Mouse (Mus musculus): ENCODE data around the gene Heyl. TPM values are rescaled to one million over a fixed set of nuclear protein-coding genes. Genes with fewer than 3 reads are reported as not detected.

Heyl gene
- total and polyA plus RNA-seq, 2 experiments from 2014 or later = 9.0 to 12.3 TPM

DNA sequence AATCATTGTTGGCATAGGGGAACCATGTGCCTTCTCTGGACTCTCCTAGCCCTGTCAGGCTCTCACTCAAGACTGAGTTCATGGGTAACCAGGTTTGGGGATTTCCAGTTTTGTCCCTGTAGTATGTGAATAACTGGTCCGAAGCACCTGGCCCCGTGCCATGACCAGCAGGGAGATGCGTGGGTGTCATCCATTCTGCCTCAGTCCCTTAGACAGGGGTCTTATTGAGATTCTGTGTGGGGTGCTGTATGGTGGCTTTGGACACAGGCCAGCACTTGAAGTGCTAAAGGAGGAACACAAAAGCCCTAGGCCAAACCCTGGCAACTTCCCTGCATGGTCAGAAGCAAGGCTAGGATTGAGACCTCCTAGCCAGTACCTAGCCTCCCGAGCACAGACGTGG is 18.9 kb downstream of the Heyl start:
- ATAC-seq (ENCODE audit: insufficient read depth, low read depth) (no peak), DNase-seq (ENCODE audit: low spot score) (no peak)
- Histone ChIP-seq H3K4me1 (ENCODE audit: control insufficient read depth, insufficient read depth) (peaks cover 25% of the 10 kb centered on the region), H3K4me2 (ENCODE audit: low read depth, low read length) (no peak overlapping the region), H3K9ac (replicated peaks; ENCODE audit: low read depth, low read length) (no peak overlapping the region), H3K36me3 (replicated peaks; ENCODE audit: control insufficient read depth, insufficient read depth, low read length) (no peaks in the 10 kb centered on the region), H3K27me3 (ENCODE audit: control insufficient read depth, insufficient read depth, low read length) (no peaks in the 10 kb centered on the region), H3K27ac (ENCODE audit: low read depth) (no peak overlapping the region), H3K9me3 (replicated peaks; ENCODE audit: control insufficient read depth, low read length) (no peaks in the 10 kb centered on the region), H3K4me3 (ENCODE audit: low read depth, low read length) (no peak overlapping the region)
- no peak for TF ChIP-seq CTCF (IDR thresholded peaks at IDR 0.05; ENCODE audit: low read depth)
- no peak for TF ChIP-seq EP300 (IDR thresholded peaks at IDR 0.05; ENCODE audit: low read depth)
- 50% methylated on average over 5 of the region's 5 CpGs for WGBS

DNA sequence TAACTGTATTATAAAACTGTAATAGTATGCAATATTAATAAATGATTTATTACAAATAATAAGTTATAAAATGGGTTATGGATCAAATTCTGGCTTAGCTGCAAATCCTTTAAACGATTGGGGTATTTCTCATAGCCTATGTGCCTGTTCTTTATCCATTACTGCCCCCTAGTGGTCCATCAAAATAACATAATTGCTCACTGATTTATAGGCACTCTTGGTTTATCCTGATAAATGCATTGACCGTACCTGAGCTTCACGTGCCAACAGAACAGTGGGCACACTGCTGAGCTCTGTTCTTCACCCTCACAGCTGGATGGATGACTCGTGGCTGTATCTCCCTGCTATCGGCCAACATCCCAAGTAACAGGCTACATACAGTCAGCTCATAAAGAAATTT is 21.3 kb downstream of the Heyl start:
- Histone ChIP-seq H3K27ac (ENCODE audit: low read depth) (no peak overlapping the region), H3K4me2 (ENCODE audit: low read depth, low read length) (no peak overlapping the region), H3K4me3 (ENCODE audit: low read depth, low read length) (no peak overlapping the region), H3K4me1 (ENCODE audit: control insufficient read depth, insufficient read depth) (peaks cover 5% of the 10 kb centered on the region; the same call in 1 of the 2 replicates), H3K9me3 (replicated peaks; ENCODE audit: control insufficient read depth, low read length) (no peaks in the 10 kb centered on the region), H3K36me3 (replicated peaks; ENCODE audit: control insufficient read depth, insufficient read depth, low read length) (no peaks in the 10 kb centered on the region), H3K27me3 (ENCODE audit: control insufficient read depth, insufficient read depth, low read length) (no peaks in the 10 kb centered on the region), H3K9ac (replicated peaks; ENCODE audit: low read depth, low read length) (no peak overlapping the region)
- ATAC-seq (ENCODE audit: insufficient read depth, low read depth) (no peak), DNase-seq (ENCODE audit: low spot score) (peak; percentile 76)
- 12% methylated on average over 5 of the region's 5 CpGs for WGBS
- TF ChIP-seq EP300 (IDR thresholded peaks at IDR 0.05; ENCODE audit: low read depth) (no peak), CTCF (IDR thresholded peaks at IDR 0.05; ENCODE audit: low read depth) (peak; percentile 80)

DNA sequence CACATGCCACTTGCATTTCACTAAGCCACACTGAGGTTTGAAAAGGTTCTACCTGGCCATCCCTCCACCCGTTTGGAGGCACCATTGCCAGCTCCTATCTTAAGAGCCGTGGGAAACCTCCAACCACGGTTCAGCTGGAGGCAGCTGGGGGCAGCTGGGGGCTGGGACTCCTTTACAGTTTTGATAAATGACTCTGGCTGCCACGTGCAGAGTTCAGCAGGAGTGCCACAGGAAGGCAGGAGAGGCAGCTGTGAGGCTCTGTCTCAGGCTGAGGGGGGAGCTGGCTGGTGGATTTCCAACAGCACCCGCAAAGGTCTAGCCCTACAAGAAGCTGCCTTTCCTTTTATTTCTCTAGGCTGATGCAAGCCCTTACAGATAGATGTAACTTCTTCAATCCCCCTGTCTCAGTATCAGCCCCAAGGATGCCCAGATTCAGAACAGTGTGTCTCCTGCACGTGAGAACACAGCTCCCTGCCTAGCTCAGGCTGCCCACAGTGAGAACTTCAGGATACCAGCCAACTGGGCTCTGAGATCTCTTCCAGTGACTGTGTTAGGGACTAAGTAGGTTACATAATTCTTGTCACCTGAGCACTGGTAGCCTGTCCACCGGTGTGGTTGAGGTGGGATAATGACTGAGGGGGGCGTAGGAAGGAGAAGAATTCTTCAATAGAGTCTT is 26.9 kb downstream of the Heyl start:
- Histone ChIP-seq H3K36me3 (replicated peaks; ENCODE audit: control insufficient read depth, insufficient read depth, low read length) (no peaks in the 10 kb centered on the region), H3K4me1 (ENCODE audit: control insufficient read depth, insufficient read depth) (peaks cover 10% of the 10 kb centered on the region), H3K4me2 (ENCODE audit: low read depth, low read length) (no peak overlapping the region), H3K27ac (ENCODE audit: low read depth) (no peak overlapping the region), H3K9ac (replicated peaks; ENCODE audit: low read depth, low read length) (no peak overlapping the region), H3K9me3 (replicated peaks; ENCODE audit: control insufficient read depth, low read length) (no peaks in the 10 kb centered on the region), H3K27me3 (ENCODE audit: control insufficient read depth, insufficient read depth, low read length) (no peaks in the 10 kb centered on the region), H3K4me3 (ENCODE audit: low read depth, low read length) (no peak overlapping the region)
- peak; percentile 59 for DNase-seq (ENCODE audit: low spot score)
- TF ChIP-seq EP300 (IDR thresholded peaks at IDR 0.05; ENCODE audit: low read depth) = no peak
- TF ChIP-seq CTCF (IDR thresholded peaks at IDR 0.05; ENCODE audit: low read depth) = no peak
- peak; percentile 81 for ATAC-seq (ENCODE audit: insufficient read depth, low read depth)
- 21% methylated on average over 8 of the region's 8 CpGs for WGBS

DNA sequence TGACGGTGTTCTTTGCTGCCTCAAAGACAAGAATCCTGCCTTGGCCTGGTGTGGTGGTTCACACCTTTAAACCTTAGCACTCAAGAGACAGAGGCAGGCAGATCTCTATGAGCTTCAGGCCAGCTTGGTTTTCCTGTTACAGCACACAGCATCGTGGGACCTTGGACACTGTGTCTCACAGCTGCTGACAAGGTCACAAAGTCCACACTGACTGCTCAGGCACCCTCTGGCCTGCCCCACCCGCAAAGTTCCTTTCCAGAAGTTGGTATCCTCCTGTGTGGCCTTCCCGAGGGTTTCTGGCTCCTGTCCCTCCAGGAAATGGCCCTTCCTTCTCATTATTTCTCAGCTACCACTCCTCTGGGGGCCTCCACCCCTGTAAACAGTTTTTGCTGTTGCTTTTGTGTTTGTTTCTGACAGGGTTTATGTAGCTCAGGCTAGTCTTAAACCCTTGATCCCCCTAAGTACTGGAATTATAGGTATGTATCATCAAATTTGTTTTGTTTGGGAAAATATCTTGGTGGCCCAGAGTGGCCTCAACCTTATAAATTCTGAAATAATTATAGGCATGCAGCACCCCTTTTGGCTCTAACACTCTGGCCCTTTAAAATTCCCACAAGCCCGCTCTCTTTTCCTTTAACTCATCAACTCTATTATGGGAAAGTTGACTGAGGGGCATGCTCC is 28.5 kb downstream of the Heyl start, which contains the start of gene Pabpc4:
TSS of gene Pabpc4 (plus strand) at position 631 of the 681 bp plus-strand sequence.
- no peak within 1 kb of the TSS for H3K9ac ChIP-seq (replicated peaks; ENCODE audit: low read depth, low read length)

DNA sequence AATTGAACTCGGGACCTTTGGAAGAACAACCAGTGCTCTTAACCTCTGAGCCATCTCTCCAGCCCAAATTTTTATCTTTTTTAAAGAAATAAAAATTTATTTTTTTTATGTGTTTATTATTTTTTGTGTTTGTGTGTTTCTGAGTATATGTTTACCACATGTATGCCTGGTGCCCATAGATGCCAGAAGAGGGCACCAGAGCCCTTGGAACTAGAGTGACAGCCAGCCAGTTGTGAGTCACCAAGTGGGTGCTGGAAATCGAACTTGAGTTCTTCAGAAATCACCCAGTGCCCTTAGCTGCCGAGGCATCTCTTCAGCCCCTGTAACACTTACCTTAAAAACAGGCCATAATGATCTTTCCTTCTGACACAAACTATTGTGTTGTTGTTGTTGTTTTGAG is 37.7 kb downstream of the Heyl start:
- 85% methylated on average over 3 of the region's 3 CpGs for WGBS
- Histone ChIP-seq H3K4me3 (ENCODE audit: low read depth, low read length) (no peak overlapping the region), H3K27me3 (ENCODE audit: control insufficient read depth, insufficient read depth, low read length) (no peaks in the 10 kb centered on the region), H3K27ac (ENCODE audit: low read depth) (no peak overlapping the region), H3K4me2 (ENCODE audit: low read depth, low read length) (no peak overlapping the region), H3K9ac (replicated peaks; ENCODE audit: low read depth, low read length) (no peak overlapping the region), H3K4me1 (ENCODE audit: control insufficient read depth, insufficient read depth) (no peaks in the 10 kb centered on the region), H3K9me3 (replicated peaks; ENCODE audit: control insufficient read depth, low read length) (no peaks in the 10 kb centered on the region), H3K36me3 (replicated peaks; ENCODE audit: control insufficient read depth, insufficient read depth, low read length) (no peaks in the 10 kb centered on the region)
- ATAC-seq (ENCODE audit: insufficient read depth, low read depth) (no peak), DNase-seq (ENCODE audit: low spot score) (no peak)
- TF ChIP-seq EP300 (IDR thresholded peaks at IDR 0.05; ENCODE audit: low read depth) (no peak), CTCF (IDR thresholded peaks at IDR 0.05; ENCODE audit: low read depth) (no peak)

More for the DNA sequence above, 28.5 kb downstream of the Heyl start, which contains the start of gene Pabpc4:
- Histone ChIP-seq H3K27me3 (ENCODE audit: control insufficient read depth, insufficient read depth, low read length) (no peaks in the 10 kb centered on the region), H3K4me3 (ENCODE audit: low read depth, low read length) (no peak within 1 kb of the TSS), H3K27ac (ENCODE audit: low read depth) (no peak within 1 kb of the TSS), H3K9me3 (replicated peaks; ENCODE audit: control insufficient read depth, low read length) (no peaks in the 10 kb centered on the region), H3K4me2 (ENCODE audit: low read depth, low read length) (no peak within 1 kb of the TSS), H3K4me1 (ENCODE audit: control insufficient read depth, insufficient read depth) (peaks cover 10% of the 10 kb centered on the region), H3K36me3 (replicated peaks; ENCODE audit: control insufficient read depth, insufficient read depth, low read length) (no peaks in the 10 kb centered on the region)
- no peak for DNase-seq (ENCODE audit: low spot score)
- TF ChIP-seq CTCF (IDR thresholded peaks at IDR 0.05; ENCODE audit: low read depth) = no peak
- no peak for TF ChIP-seq EP300 (IDR thresholded peaks at IDR 0.05; ENCODE audit: low read depth)
- WGBS = 62% methylated on average over 5 of the region's 5 CpGs
- ATAC-seq (ENCODE audit: insufficient read depth, low read depth) = no peak

Data from heart, postnatal 0 days (tissue).